Mouse (Mus musculus) forebrain, postnatal 0 days (tissue): Measurements from ENCODE around the gene Rabep1. TPM values are rescaled to one million over a fixed set of nuclear protein-coding genes. Genes with fewer than 3 reads are reported as not detected.

Source experiments
- ATAC-seq: fragments of 200-750 bp; cut with Nextera tagmentation; 2 replicates; pipeline ENCODE4 v1.8.0; 2017; ENCODE audit warnings: mild to moderate bottlenecking, moderate library complexity
- DNase-seq: peaks from one replicate; pipeline ENCODE4 v3.0.0-alpha.2; 2015
- H3K27ac ChIP-seq: fragments of 300-500 bp; sonication (generic); 2 replicates; pipeline ENCODE4 v1.5.1; 2014; ENCODE audit warnings: low read depth, mild to moderate bottlenecking, antibody characterized with exemption, low read length, moderate library complexity, mixed read lengths
- H3K27me3 ChIP-seq: fragments of 300-500 bp; sonication (generic); 2 replicates; pipeline ENCODE4 v1.6.1; 2014; ENCODE audit warnings: mild to moderate bottlenecking, low read length, mixed read lengths; ENCODE audit not compliant: insufficient read depth
- H3K36me3 ChIP-seq: fragments of 300-500 bp; sonication (generic); 2 replicates; pipeline ENCODE4 v1.6.1; 2014; ENCODE audit warnings: mild to moderate bottlenecking, moderate library complexity; ENCODE audit not compliant: insufficient read depth
- H3K4me1 ChIP-seq: fragments of 300-500 bp; sonication (generic); 2 replicates; pipeline ENCODE4 v1.6.1; 2014; ENCODE audit warnings: antibody characterized with exemption; ENCODE audit not compliant: insufficient read depth
- H3K4me2 ChIP-seq: fragments of 300-500 bp; sonication (generic); 2 replicates; pipeline ENCODE4 v1.6.1; 2014; ENCODE audit warnings: low read depth, mild to moderate bottlenecking, moderate library complexity
- H3K4me3 ChIP-seq: fragments of 300-500 bp; sonication (generic); 2 replicates; pipeline ENCODE4 v1.5.1; 2014; ENCODE audit warnings: low read depth, low read length, mixed read lengths
- H3K9ac ChIP-seq: fragments of 300-500 bp; sonication (generic); 2 replicates; pipeline ENCODE4 v1.6.1; 2014; ENCODE audit warnings: mild to moderate bottlenecking
- H3K9me3 ChIP-seq: fragments of 300-500 bp; sonication (generic); 2 replicates; pipeline ENCODE4 v1.6.1; 2016; ENCODE audit warnings: low read length
- CTCF ChIP-seq: sonication (generic); IDR thresholded peaks from 2 replicates; pipeline ENCODE4 v1.5.1; 2016; ENCODE audit warnings: antibody characterized with exemption, control low read depth, low read depth
- WGBS: fragments of 180-500 bp; shearing (Covaris S2); extraction: QIAGEN DNeasy Blood & Tissue Kit; methylation state at CpG from one replicate; pipeline ENCODE4 v1.1.7; 2014; 5-methylcytosine and 5-hydroxymethylcytosine counted together
- polyA plus RNA-seq: library from polyadenylated mRNA; unstranded; fragments of >200 nt; fragmentation: Nextera tagmentation; extraction: Ambion mirVana; gene quantifications from 2 replicates; pipeline ENCODE4 v1.2.1, GENCODE M21; 2015
- total RNA-seq: library from RNA; depleted of rRNA; stranded (reverse); fragments of >200 nt; gene quantifications from 2 replicates; pipeline ENCODE4 v1.2.3, GENCODE M21; 2014; rRNA removed

The Rabep1 gene
- total and polyA plus RNA-seq, 2 experiments from 2014 or later: 103 to 109 TPM

DNA sequence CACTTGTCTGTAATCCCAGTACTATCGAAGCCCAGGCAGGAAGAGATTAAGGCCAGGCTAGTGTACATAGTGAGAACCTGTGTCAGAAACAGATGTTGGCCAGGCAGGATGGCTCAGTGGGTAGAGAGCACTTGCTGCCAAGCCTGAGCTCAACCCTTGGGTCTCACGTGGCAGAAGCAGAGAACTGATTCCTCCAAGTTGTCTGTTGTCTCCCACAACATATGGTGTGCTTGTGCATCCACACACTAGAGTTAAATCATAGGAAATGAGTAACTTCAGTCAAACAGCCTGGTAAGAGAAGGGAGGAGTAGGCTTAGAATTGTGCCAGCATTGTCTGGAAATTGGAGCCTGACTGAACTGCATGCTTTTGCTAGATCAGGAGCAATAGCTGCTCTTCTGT is 130.6 kb downstream of the Rabep1 start:
- DNase-seq: no peak
- ATAC-seq: no peak
- peaks cover 60% of the 10 kb centered on the region for H3K36me3 ChIP-seq
- TF ChIP-seq CTCF: no peak
- H3K4me3 ChIP-seq: no peak overlapping the region
- H3K4me1 ChIP-seq: no peaks in the 10 kb centered on the region
- H3K9ac ChIP-seq: no peak overlapping the region
- no peaks in the 10 kb centered on the region for H3K27me3 ChIP-seq
- H3K4me2 ChIP-seq: no peak overlapping the region
- no peaks in the 10 kb centered on the region for H3K9me3 ChIP-seq
- no peak overlapping the region for H3K27ac ChIP-seq
- 76% methylated on average over 2 of the region's 2 CpGs for WGBS

GRCm38 (mm10) chr11:70977293-70977692 is 132.7 kb downstream of the Rabep1 start:
- H3K9me3 ChIP-seq: no peaks in the 10 kb centered on the region
- no peaks in the 10 kb centered on the region for H3K27me3 ChIP-seq
- 90% methylated on average over 6 of the region's 6 CpGs for WGBS
- TF ChIP-seq CTCF: no peak
- peaks cover 62% of the 10 kb centered on the region for H3K36me3 ChIP-seq
- DNase-seq (no peak), ATAC-seq (no peak)
- H3K9ac ChIP-seq: no peak overlapping the region
- no peak overlapping the region for H3K27ac ChIP-seq
- H3K4me3 ChIP-seq: no peak overlapping the region
- H3K4me1 ChIP-seq: peaks cover 5% of the 10 kb centered on the region; the same call in 1 of the 2 replicates
- no peak overlapping the region for H3K4me2 ChIP-seq

DNA sequence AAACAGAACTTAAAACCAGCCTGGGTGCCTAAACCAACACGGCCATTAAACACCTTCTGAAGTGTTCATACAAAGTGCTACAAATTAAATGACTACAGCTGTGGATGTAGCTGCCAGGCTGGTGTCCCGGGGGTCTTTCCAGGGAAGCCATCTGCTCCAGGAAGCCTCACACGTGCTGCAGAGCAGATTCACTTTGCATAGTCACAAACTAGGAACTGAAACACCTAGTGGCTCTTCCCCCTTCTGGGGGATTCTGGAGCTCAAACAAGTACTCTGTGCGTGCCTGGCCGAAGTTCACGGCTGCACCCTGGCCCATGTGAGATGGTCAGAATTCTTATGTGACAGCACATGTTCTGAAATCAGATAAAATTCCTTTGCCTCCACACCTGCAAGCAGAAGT is 135.7 kb downstream of the Rabep1 start:
- H3K36me3 ChIP-seq: peaks cover 55% of the 10 kb centered on the region
- no peak overlapping the region for H3K9ac ChIP-seq
- no peaks in the 10 kb centered on the region for H3K27me3 ChIP-seq
- no peak overlapping the region for H3K4me2 ChIP-seq
- no peak overlapping the region for H3K27ac ChIP-seq
- ATAC-seq: no peak
- no peaks in the 10 kb centered on the region for H3K9me3 ChIP-seq
- 84% methylated on average over 6 of the region's 6 CpGs for WGBS
- H3K4me1 ChIP-seq: peaks cover 5% of the 10 kb centered on the region; the same call in 1 of the 2 replicates
- no peak for TF ChIP-seq CTCF
- no peak overlapping the region for H3K4me3 ChIP-seq
- DNase-seq: no peak

DNA sequence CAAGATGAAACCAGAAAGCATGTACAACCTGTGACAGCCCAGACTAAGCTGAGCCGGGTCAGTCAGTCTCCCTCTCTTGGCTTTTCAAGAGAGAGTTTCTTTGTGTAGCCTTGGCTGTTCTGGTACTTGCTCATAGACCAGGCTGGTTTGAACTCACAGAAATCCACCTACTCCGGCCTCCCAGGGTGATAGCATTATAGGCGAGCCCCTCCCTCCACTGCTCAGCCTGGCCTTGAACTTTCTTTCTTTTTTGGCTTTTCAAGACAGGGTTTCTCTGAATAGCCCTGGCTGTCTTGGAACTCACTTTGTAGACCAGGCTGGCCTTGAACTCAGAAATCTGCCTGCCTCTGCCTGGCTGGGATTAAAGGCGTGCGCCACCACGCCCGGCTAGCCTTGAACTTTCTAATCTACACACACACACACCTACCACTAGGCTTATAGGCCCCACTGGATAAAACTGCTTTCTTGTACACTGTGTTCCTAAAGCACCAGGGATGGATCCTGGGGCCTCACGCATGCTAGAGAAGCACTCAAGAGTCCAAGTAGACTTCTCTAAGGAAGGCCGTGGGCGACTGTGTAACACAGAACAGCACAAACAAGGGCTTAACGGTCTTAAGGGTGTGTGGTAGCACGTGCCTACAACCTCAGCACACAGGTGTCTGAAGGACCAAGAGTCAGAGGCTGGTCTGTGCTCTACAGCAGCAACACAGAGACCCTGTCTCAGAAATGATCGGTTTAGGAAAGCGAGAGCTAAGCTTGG is 136.4 kb downstream of the Rabep1 start:
- TF ChIP-seq CTCF: no peak
- no peaks in the 10 kb centered on the region for H3K27me3 ChIP-seq
- H3K4me2 ChIP-seq: no peak overlapping the region
- no peak overlapping the region for H3K9ac ChIP-seq
- H3K9me3 ChIP-seq: no peaks in the 10 kb centered on the region
- no peak overlapping the region for H3K27ac ChIP-seq
- H3K4me3 ChIP-seq: no peak overlapping the region
- DNase-seq (no peak), ATAC-seq (no peak)
- 92% methylated on average over 14 of the region's 14 CpGs for WGBS
- H3K4me1 ChIP-seq: peaks cover 5% of the 10 kb centered on the region; the same call in 1 of the 2 replicates
- H3K36me3 ChIP-seq: peaks cover 55% of the 10 kb centered on the region

DNA sequence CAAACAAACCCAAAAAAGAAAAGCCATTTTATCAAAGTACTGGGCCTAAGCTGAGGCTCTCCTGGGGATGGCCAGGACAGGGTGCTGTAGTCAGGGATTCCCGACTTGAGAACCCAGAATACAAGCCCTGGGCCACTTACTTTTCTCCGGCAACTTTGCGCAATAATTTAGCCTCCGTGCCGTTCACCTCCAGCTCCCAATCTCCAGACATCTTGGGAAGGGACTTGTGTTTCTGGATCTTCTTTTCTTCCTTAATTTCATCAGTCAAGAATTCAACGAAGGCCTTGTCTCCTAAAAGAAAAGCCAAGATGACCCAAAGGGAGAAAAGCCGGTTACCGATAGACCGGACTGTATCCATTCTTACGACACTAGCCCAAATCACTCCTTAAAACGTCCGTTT is 137.5 kb downstream of the Rabep1 start:
- Histone ChIP-seq H3K4me2 (peak overlapping the region; percentile 65), H3K36me3 (peaks cover 56% of the 10 kb centered on the region), H3K4me1 (peaks cover 5% of the 10 kb centered on the region; the same call in 1 of the 2 replicates), H3K4me3 (peak overlapping the region; percentile 89), H3K27ac (no peak overlapping the region), H3K27me3 (no peaks in the 10 kb centered on the region), H3K9me3 (no peaks in the 10 kb centered on the region), H3K9ac (peak overlapping the region; percentile 91)
- WGBS: 11% methylated on average over 12 of the region's 12 CpGs
- DNase-seq (no peak), ATAC-seq (no peak)
- TF ChIP-seq CTCF: no peak

DNA sequence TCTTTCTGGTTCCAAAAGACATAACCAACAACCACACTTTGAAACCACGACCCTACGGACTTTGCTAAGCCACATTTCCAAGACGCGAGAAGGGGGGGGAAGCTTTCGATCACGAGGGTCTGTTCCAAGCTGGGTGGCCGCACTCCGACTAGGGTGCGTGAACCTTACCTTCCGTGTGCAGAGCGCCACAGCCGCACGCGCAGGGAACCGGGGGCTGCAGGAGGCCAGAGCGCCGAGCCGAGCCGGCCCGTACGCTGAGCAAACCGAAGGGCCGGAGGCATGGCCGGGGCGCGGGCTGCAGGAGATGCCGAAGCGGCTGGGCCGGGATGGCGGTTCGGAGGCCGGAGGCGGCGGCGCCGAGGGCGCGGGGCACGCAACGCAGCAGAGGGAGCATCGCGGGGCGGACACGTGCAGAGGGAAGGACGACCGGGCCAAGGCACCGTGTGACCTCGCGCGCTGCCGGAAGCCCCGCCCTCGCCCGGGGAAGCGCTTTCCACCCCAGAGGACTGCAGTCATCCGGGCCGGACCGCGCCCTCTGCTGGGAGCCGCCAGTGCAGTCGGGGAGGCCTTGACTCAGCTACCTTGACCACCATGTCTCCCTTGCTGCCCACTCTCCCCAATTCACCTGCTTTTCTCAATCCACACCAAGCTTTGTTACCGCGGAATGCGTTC is 138.1 kb downstream of the Rabep1 start, which contains the start of gene C1qbp:
TSS of gene C1qbp (minus strand) at position 470 of the 672 bp plus-strand sequence.
- Histone ChIP-seq H3K4me3 (peak within 1 kb of the TSS; percentile 89), H3K27ac (peak within 1 kb of the TSS; percentile 47; the same call in 1 of the 2 replicates), H3K36me3 (peaks cover 56% of the 10 kb centered on the region), H3K9me3 (no peaks in the 10 kb centered on the region), H3K27me3 (no peaks in the 10 kb centered on the region), H3K4me1 (peaks cover 5% of the 10 kb centered on the region; the same call in 1 of the 2 replicates), H3K9ac (peak within 1 kb of the TSS; percentile 91), H3K4me2 (peak within 1 kb of the TSS; percentile 65)
- TF ChIP-seq CTCF: peak; percentile 98
- ATAC-seq (peak; percentile 99), DNase-seq (peak; percentile 90)
- 2% methylated on average over 47 of the region's 64 CpGs for WGBS

Other genes with a start within 250 kb of the Rabep1 start
- 0.31 and 0.48 TPM in 2 replicates for gene 4930544D05Rik, start 228.9 kb upstream of the Rabep1 start, total RNA-seq
- gene 4930544D05Rik, start 228.9 kb upstream of the Rabep1 start, polyA plus RNA-seq: not detected in 2 replicates
- gene Chrne, start 225.6 kb upstream of the Rabep1 start, total RNA-seq: 0.92 TPM in 1 of 2 replicates, not detected in the other
- gene Chrne, start 225.6 kb upstream of the Rabep1 start, polyA plus RNA-seq: 0.58 and 1.0 TPM in 2 replicates
- gene Gp1ba, start 205.7 kb upstream of the Rabep1 start, total RNA-seq: 0.10 TPM in 1 of 2 replicates, not detected in the other
- gene Gp1ba, start 205.7 kb upstream of the Rabep1 start, polyA plus RNA-seq: 0.08 and 0.18 TPM in 2 replicates
- 63.2 and 76.4 TPM in 2 replicates for gene Rnf167, start 197.5 kb upstream of the Rabep1 start, total RNA-seq
- gene Rnf167, start 197.5 kb upstream of the Rabep1 start, polyA plus RNA-seq: 102 and 109 TPM in 2 replicates
- gene Slc25a11, start 197.3 kb upstream of the Rabep1 start, total RNA-seq: 133 and 134 TPM in 2 replicates
- 151 and 160 TPM in 2 replicates for gene Slc25a11, start 197.3 kb upstream of the Rabep1 start, polyA plus RNA-seq
- 386 and 408 TPM in 2 replicates for gene Pfn1, start 190.1 kb upstream of the Rabep1 start, total RNA-seq
- 687 and 843 TPM in 2 replicates for gene Pfn1, start 190.1 kb upstream of the Rabep1 start, polyA plus RNA-seq
- gene Eno3, start 187.6 kb upstream of the Rabep1 start, total RNA-seq: 7.4 and 14.6 TPM in 2 replicates
- gene Eno3, start 187.6 kb upstream of the Rabep1 start, polyA plus RNA-seq: 4.3 and 5.5 TPM in 2 replicates
- 49.2 and 57.1 TPM in 2 replicates for gene Spag7, start 175.4 kb upstream of the Rabep1 start, total RNA-seq
- gene Spag7, start 175.4 kb upstream of the Rabep1 start, polyA plus RNA-seq: 56.6 and 116 TPM in 2 replicates
- gene Camta2, start 156.7 kb upstream of the Rabep1 start, total RNA-seq: 12.8 and 17.3 TPM in 2 replicates
- gene Camta2, start 156.7 kb upstream of the Rabep1 start, polyA plus RNA-seq: 11.1 and 17.7 TPM in 2 replicates
- 0.62 and 0.69 TPM in 2 replicates for gene Inca1, start 144.6 kb upstream of the Rabep1 start, total RNA-seq
- 1.5 and 2.1 TPM in 2 replicates for gene Inca1, start 144.6 kb upstream of the Rabep1 start, polyA plus RNA-seq
- 16.8 and 25.9 TPM in 2 replicates for gene Kif1c, start 144.2 kb upstream of the Rabep1 start, total RNA-seq
- gene Kif1c, start 144.2 kb upstream of the Rabep1 start, polyA plus RNA-seq: 1.1 and 1.2 TPM in 2 replicates
- 13.4 and 14.8 TPM in 2 replicates for gene Zfp3, start 80.6 kb upstream of the Rabep1 start, total RNA-seq
- gene Zfp3, start 80.6 kb upstream of the Rabep1 start, polyA plus RNA-seq: 13.5 and 15.1 TPM in 2 replicates
- not detected in 2 replicates for gene Scimp, start 32.2 kb upstream of the Rabep1 start, total RNA-seq
- gene Scimp, start 32.2 kb upstream of the Rabep1 start, polyA plus RNA-seq: 0.15 TPM in 1 of 2 replicates, not detected in the other
- gene Nup88, start 125.2 kb downstream of the Rabep1 start, total RNA-seq: 98.1 and 103 TPM in 2 replicates
- 101 and 102 TPM in 2 replicates for gene Nup88, start 125.2 kb downstream of the Rabep1 start, polyA plus RNA-seq
- gene Rpain, start 125.4 kb downstream of the Rabep1 start, total RNA-seq: 24.7 and 44.0 TPM in 2 replicates
- gene Rpain, start 125.4 kb downstream of the Rabep1 start, polyA plus RNA-seq: 54.7 and 61.9 TPM in 2 replicates
- 19.5 and 24.3 TPM in 2 replicates for gene C1qbp, start 138.2 kb downstream of the Rabep1 start, total RNA-seq
- 225 and 233 TPM in 2 replicates for gene C1qbp, start 138.2 kb downstream of the Rabep1 start, polyA plus RNA-seq
- gene Dhx33, start 159.7 kb downstream of the Rabep1 start, total RNA-seq: 25.8 and 26.7 TPM in 2 replicates
- 7.4 and 9.7 TPM in 2 replicates for gene Dhx33, start 159.7 kb downstream of the Rabep1 start, polyA plus RNA-seq
- gene Mis12, start 174.8 kb downstream of the Rabep1 start, total RNA-seq: 15.3 and 19.3 TPM in 2 replicates
- 8.0 and 13.9 TPM in 2 replicates for gene Mis12, start 174.8 kb downstream of the Rabep1 start, polyA plus RNA-seq
- 27.0 and 35.0 TPM in 2 replicates for gene Derl2, start 175.1 kb downstream of the Rabep1 start, total RNA-seq
- 21.5 and 25.1 TPM in 2 replicates for gene Derl2, start 175.1 kb downstream of the Rabep1 start, polyA plus RNA-seq
- gene 6330403K07Rik, start 188.7 kb downstream of the Rabep1 start, total RNA-seq: 611 and 642 TPM in 2 replicates
- 634 and 640 TPM in 2 replicates for gene 6330403K07Rik, start 188.7 kb downstream of the Rabep1 start, polyA plus RNA-seq